8 mouse cellular contexts compared by ENCODE assay signal in the genomic region with DNA sequence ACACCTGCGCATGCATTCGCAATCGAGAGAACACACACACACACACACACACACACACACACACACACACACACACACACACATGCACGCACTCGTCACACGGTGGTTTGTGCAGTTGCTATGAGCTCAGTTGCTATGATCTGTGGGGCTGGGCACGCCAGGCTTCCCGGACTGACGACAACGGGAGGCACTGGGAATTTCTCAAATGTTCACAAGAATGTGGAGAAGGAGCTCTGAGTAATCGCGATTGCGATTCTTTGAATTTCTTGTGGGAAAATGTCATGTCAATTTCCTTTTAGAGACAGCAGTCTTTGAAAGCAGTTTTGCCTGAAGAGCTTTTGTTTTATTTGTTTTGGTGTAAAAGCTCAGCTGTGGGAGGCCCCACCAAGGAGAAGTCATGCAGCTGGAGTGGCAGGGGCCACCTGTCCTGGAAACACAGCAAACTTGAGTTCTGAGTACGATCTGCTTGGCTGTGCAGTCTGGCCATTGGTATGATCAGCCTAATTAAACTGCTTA. TPM values are rescaled to one million over a fixed set of nuclear protein-coding genes. Genes with fewer than 3 reads are reported as not detected.
A peak's percentile ranks its signal among the peaks of the same experiment; 100 is the strongest.
DNase-seq lines count a peak whose midpoint lies in the region; ATAC-seq and TF ChIP-seq lines count a peak whose summit lies in the region.

No protein-coding gene starts in this region.

- H3K4me1 ChIP-seq in heart, embryonic 15.5 days (replicated peaks): peaks cover 52% of the 10 kb centered on the region
- peaks cover 6% of the 10 kb centered on the region; the same call in 1 of the 2 replicates for H3K4me1 ChIP-seq in heart, embryonic 11.5 days (ENCODE audit: control insufficient read depth, insufficient read depth, low read length)
- H3K4me1 ChIP-seq in hindbrain, embryonic 15.5 days (replicated peaks): peaks cover 48% of the 10 kb centered on the region
- peaks cover 14% of the 10 kb centered on the region for H3K4me1 ChIP-seq in stomach, postnatal 0 days (replicated peaks; ENCODE audit: control insufficient read depth, insufficient read depth)

- peak overlapping the region; percentile 17; the same call in 1 of the 2 replicates for H3K4me2 ChIP-seq in heart, embryonic 15.5 days
- H3K4me2 ChIP-seq in heart, embryonic 11.5 days: no peak overlapping the region
- H3K4me2 ChIP-seq in hindbrain, embryonic 15.5 days: peak overlapping the region; percentile 31; the same call in 1 of the 2 replicates
- H3K4me2 ChIP-seq in stomach, postnatal 0 days (replicated peaks; ENCODE audit: low read depth): peak overlapping the region; percentile 38

- TF ChIP-seq EP300 in stomach, postnatal 0 days (optimal IDR thresholded peaks at IDR 0.05): no peak

- ATAC-seq in heart, embryonic 15.5 days (replicated peaks; ENCODE audit: insufficient number of reproducible peaks, insufficient read depth, low FRiP score, low read depth): no peak; the same call in 1 of the 2 replicates
- ATAC-seq in heart, embryonic 11.5 days (replicated peaks; ENCODE audit: insufficient number of reproducible peaks, low FRiP score, low TSS enrichment): no peak
- ATAC-seq in activated CD4-positive, CD25-positive, alpha-beta regulatory T cell, adult 4 months: peak; percentile 33
- no peak for ATAC-seq in hindbrain, embryonic 15.5 days (ENCODE audit: low FRiP score, low read depth)
- peak; percentile 62 for ATAC-seq in stomach, postnatal 0 days (ENCODE audit: low FRiP score, low TSS enrichment)

- H3K9ac ChIP-seq in heart, embryonic 15.5 days: no peak overlapping the region
- H3K9ac ChIP-seq in heart, embryonic 11.5 days (ENCODE audit: low read depth, low read length): no peak overlapping the region
- no peak overlapping the region for H3K9ac ChIP-seq in hindbrain, embryonic 15.5 days
- H3K9ac ChIP-seq in stomach, postnatal 0 days (ENCODE audit: low read length): no peak overlapping the region

- H3K27me3 ChIP-seq in heart, embryonic 15.5 days: no peaks in the 10 kb centered on the region
- H3K27me3 ChIP-seq in heart, embryonic 11.5 days (ENCODE audit: control insufficient read depth, insufficient read depth, low read length): no peaks in the 10 kb centered on the region
- H3K27me3 ChIP-seq in hindbrain, embryonic 15.5 days: no peaks in the 10 kb centered on the region
- H3K27me3 ChIP-seq in stomach, postnatal 0 days (ENCODE audit: control insufficient read depth, insufficient read depth, low read length): no peaks in the 10 kb centered on the region

- no peak for TF ChIP-seq CTCF in stomach, postnatal 0 days (IDR thresholded peaks at IDR 0.05; ENCODE audit: low read depth)

- H3K36me3 ChIP-seq in heart, embryonic 15.5 days: no peaks in the 10 kb centered on the region
- H3K36me3 ChIP-seq in heart, embryonic 11.5 days (ENCODE audit: control insufficient read depth, insufficient read depth, low read length): no peaks in the 10 kb centered on the region
- no peaks in the 10 kb centered on the region for H3K36me3 ChIP-seq in hindbrain, embryonic 15.5 days
- no peaks in the 10 kb centered on the region for H3K36me3 ChIP-seq in stomach, postnatal 0 days (ENCODE audit: control insufficient read depth, insufficient read depth, low read length)

- peak overlapping the region; percentile 31; the same call in 1 of the 2 replicates for H3K27ac ChIP-seq in heart, embryonic 15.5 days
- no peak overlapping the region for H3K27ac ChIP-seq in heart, embryonic 11.5 days (ENCODE audit: low read depth, low read length)
- peak overlapping the region; percentile 69 for H3K27ac ChIP-seq in hindbrain, embryonic 15.5 days (replicated peaks)
- peak overlapping the region; percentile 75 for H3K27ac ChIP-seq in stomach, postnatal 0 days (replicated peaks)

- 59% methylated on average over 14 of the region's 14 CpGs for WGBS in heart, embryonic 15.5 days
- WGBS in heart, embryonic 11.5 days (ENCODE audit: insufficient replicate concordance): 72% methylated on average over 14 of the region's 14 CpGs
- 36% methylated on average over 14 of the region's 14 CpGs for WGBS in hindbrain, embryonic 15.5 days
- WGBS in stomach, postnatal 0 days: 26% methylated on average over 14 of the region's 14 CpGs

- no peak overlapping the region for H3K4me3 ChIP-seq in heart, embryonic 15.5 days
- no peak overlapping the region for H3K4me3 ChIP-seq in heart, embryonic 11.5 days (ENCODE audit: low read depth, low read length)
- H3K4me3 ChIP-seq in hindbrain, embryonic 15.5 days: no peak overlapping the region
- 0 out of 2 replicates have a peak overlapping the region, but pooled peaks have one; percentile 16 for H3K4me3 ChIP-seq in stomach, postnatal 0 days (ENCODE audit: low read depth, low read length)

- DNase-seq in A20 (ENCODE audit: low read depth, low spot score): peak; percentile 76
- peak; percentile 75 for DNase-seq in lung, postnatal 36 days
- DNase-seq in stomach, postnatal 0 days (ENCODE audit: low spot score): peak; percentile 80
- DNase-seq in embryo, embryonic 11 days: no peak

- no peaks in the 10 kb centered on the region for H3K9me3 ChIP-seq in heart, embryonic 15.5 days (replicated peaks)
- H3K9me3 ChIP-seq in heart, embryonic 11.5 days (replicated peaks; ENCODE audit: control insufficient read depth, low read length): no peaks in the 10 kb centered on the region
- no peaks in the 10 kb centered on the region for H3K9me3 ChIP-seq in hindbrain, embryonic 15.5 days
- no peaks in the 10 kb centered on the region for H3K9me3 ChIP-seq in stomach, postnatal 0 days (ENCODE audit: control insufficient read depth, low read length)

RNA-seq across cellular contexts. Expression of a gene that starts 27.5 kb away (rescaled TPM):
- polyA plus RNA-seq in heart, embryonic 15.5 days (2015; fragmentation: Nextera tagmentation; extraction: Ambion mirVana): 61.4 and 82.5 TPM in 2 replicates
- polyA plus RNA-seq in heart, embryonic 11.5 days (2014; fragmentation: Nextera tagmentation; extraction: Ambion mirVana): 42.6 and 52.2 TPM in 2 replicates
- polyA plus RNA-seq in activated CD4-positive, CD25-positive, alpha-beta regulatory T cell, adult 4 months (2017; shearing (Covaris generic)): 100 to 1,000 TPM; 513 to 551 TPM
- 61.6 and 62.6 TPM in 2 replicates for polyA plus RNA-seq in hindbrain, embryonic 15.5 days (2015; fragmentation: Nextera tagmentation; extraction: Ambion mirVana)
- polyA plus RNA-seq in stomach, postnatal 0 days (2015; fragmentation: Nextera tagmentation; extraction: Ambion mirVana): 110 and 119 TPM in 2 replicates

Comparison
In these comparisons a context has a peak if more than half of its experiments do, and no peak if none do; other contexts are left out.
1. ATAC-seq: peak in activated CD4-positive, CD25-positive, alpha-beta regulatory T cell, adult 4 months (single experiment) and stomach, postnatal 0 days (single experiment); none in heart, embryonic 15.5 days (single experiment), heart, embryonic 11.5 days (single experiment) and hindbrain, embryonic 15.5 days (single experiment).